Mouse (Mus musculus) ES-E14 (cell line): ENCODE data around the gene Tor1b. TPM values are rescaled to one million over a fixed set of nuclear protein-coding genes. Genes with fewer than 3 reads are reported as not detected.

Experiments used
- DNase-seq: peaks from one replicate; pipeline ENCODE4 v3.0.0-alpha.2; 2013; ENCODE audit warnings: low read depth, low spot score
- H3K27ac ChIP-seq: 2 replicates; pipeline ENCODE4 v1.5.1; 2012; ENCODE audit warnings: low read depth, mild to moderate bottlenecking, low read length, moderate library complexity, mixed read lengths; ENCODE audit not compliant: poor library complexity, insufficient read depth, severe bottlenecking
- H3K36me3 ChIP-seq: 2 replicates; pipeline ENCODE4 v1.6.1; 2012; ENCODE audit warnings: mild to moderate bottlenecking, low read length, moderate library complexity, mixed read lengths; ENCODE audit not compliant: control insufficient read depth, poor library complexity, insufficient read depth, severe bottlenecking
- H3K4me1 ChIP-seq, 2 experiments: fragments of 150-350 bp in 1 of 2; sonication (generic) in 1 of 2; 2 replicates each; pipeline ENCODE4 v1.6.1; 2012; ENCODE audit warnings: low read length in 2 of 2, mild to moderate bottlenecking in 1 of 2, mixed read lengths in 1 of 2; ENCODE audit not compliant: control insufficient read depth in 2 of 2, insufficient read depth in 2 of 2, poor library complexity in 1 of 2
- H3K4me3 ChIP-seq, 2 experiments: fragments of 150-350 bp in 1 of 2; sonication (generic) in 1 of 2; 2 replicates each; pipeline ENCODE4 v1.5.1; 2012; ENCODE audit warnings: low read length in 2 of 2, low read depth in 1 of 2, mild to moderate bottlenecking in 1 of 2, mixed read lengths in 1 of 2; ENCODE audit not compliant: insufficient read depth in 1 of 2, poor library complexity in 1 of 2, severe bottlenecking in 1 of 2
- H3K9ac ChIP-seq: 2 replicates; pipeline ENCODE4 v1.6.1; 2012; ENCODE audit warnings: low read depth, mild to moderate bottlenecking, low read length, mixed read lengths; ENCODE audit not compliant: poor library complexity, insufficient read depth, severe bottlenecking
- H3K9me3 ChIP-seq: fragments of 150-350 bp; sonication (generic); 2 replicates; pipeline ENCODE4 v1.6.1; 2012; ENCODE audit warnings: low read depth, mild to moderate bottlenecking, low read length; ENCODE audit not compliant: control insufficient read depth, insufficient read depth
- CHD2 ChIP-seq: IDR thresholded peaks from 2 replicates; pipeline ENCODE4 v1.6.1; 2014; ENCODE audit warnings: mild to moderate bottlenecking, low read depth, low read length, inconsistent platforms
- HCFC1 ChIP-seq: IDR thresholded peaks from 2 replicates; pipeline ENCODE4 v1.6.1; 2012; ENCODE audit warnings: low read length, inconsistent platforms, borderline replicate concordance; ENCODE audit not compliant: insufficient read depth
- MAFK ChIP-seq: IDR thresholded peaks from 2 replicates; pipeline ENCODE4 v1.6.1; 2014; ENCODE audit warnings: mild to moderate bottlenecking, low read depth, low read length, inconsistent platforms; ENCODE audit not compliant: insufficient read depth
- ZC3H11A ChIP-seq: IDR thresholded peaks from 2 replicates; pipeline ENCODE4 v1.6.1; 2012; ENCODE audit warnings: low read depth, mild to moderate bottlenecking, inconsistent platforms, low read length, borderline replicate concordance
- ZNF384 ChIP-seq: IDR thresholded peaks from 2 replicates; pipeline ENCODE4 v1.6.1; 2012; ENCODE audit warnings: low read depth, low read length, inconsistent platforms
- in situ Hi-C, 2 experiments: fragments of 600-800 bp; cut with MboI; formaldehyde crosslinking; loops; one replicate each; pipeline ENCODE4 v1.15.1; 2025; ENCODE audit warnings: low sequenced_read_pairs in 2 of 2, inconsistent platforms in 1 of 2; ENCODE audit not compliant: unreplicated experiment in 2 of 2
- total RNA-seq: library from RNA; depleted of rRNA; stranded (reverse); fragments of 300-350 nt; gene quantifications from 2 replicates; pipeline ENCODE4 v1.2.3, GENCODE M21; 2012; rRNA removed

The Tor1b gene
- 67.8 and 73.5 TPM in 2 replicates for total RNA-seq

DNA sequence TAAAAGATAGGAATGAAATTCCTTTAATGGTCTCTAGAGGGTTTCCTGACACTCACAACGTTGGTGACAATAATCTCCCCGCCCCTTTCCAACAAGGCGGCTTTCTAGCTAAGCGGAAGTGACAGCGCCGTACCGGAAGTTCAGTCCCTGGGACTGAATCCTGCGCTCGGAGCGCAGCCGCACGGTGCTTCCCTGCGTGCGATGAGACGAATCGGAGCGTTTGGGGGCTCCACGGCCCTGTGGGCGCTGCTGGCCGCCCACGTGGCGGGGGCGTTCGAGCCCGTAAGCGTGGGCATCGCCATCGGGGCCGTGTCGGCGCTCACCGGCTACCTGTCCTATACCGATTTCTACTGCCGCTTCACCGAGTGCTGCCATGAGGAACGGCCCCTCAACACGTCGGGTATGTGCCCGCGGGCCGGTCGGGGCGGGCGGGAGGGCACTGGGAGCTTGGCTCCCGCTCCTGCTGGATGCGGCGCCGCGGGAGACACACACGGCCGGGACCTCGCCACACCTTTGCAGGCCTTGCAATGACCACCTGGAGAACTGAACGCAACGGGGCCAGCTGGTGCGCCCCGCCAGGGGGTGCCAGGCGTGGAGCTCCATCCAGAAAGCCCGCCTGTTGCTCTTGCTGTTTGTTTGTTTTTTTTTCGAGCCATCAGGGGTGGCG is at the start of gene Tor1b:
TSS of gene Tor1b (plus strand) at position 136 of the 667 bp plus-strand sequence.
- Histone ChIP-seq H3K9me3 (no peaks in the 10 kb centered on the region), H3K4me1 (peaks cover 0 to 12% of the 10 kb centered on the region in 2 experiments; a peak in 1 of 4 replicates), H3K4me3 (peak within 1 kb of the TSS; percentile 63 to 99), H3K36me3 (peaks cover 26% of the 10 kb centered on the region), H3K9ac (peak within 1 kb of the TSS; percentile 98), H3K27ac (peak within 1 kb of the TSS; percentile 67)
- peak; percentile 85 for DNase-seq
- TF ChIP-seq MAFK (no peak), CHD2 (no peak), HCFC1 (no peak), ZNF384 (no peak), ZC3H11A (no peak)
- in situ Hi-C loops = no loop called here

DNA sequence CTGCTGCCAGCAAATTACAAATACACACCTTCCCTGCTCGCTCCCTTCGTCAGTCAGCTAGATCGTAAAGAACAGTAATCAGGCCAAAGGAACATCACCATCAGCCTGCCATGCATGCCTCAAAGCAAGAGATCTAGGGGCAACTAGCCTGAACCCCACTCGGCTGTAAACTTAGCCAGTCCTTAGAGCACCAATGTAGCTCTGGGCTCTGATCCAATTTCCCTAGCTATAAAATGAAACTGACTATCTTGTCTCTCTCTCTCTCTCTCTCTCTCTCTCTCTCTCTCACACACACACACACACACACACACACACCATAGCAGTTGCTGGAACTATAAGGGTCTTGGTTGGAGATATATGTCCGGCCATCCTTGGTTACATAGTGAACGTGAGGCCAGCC is 48.5 kb upstream of the Tor1b start:
- Histone ChIP-seq H3K36me3 (no peaks in the 10 kb centered on the region), H3K9ac (no peak overlapping the region), H3K4me3 (no peak overlapping the region), H3K27ac (no peak overlapping the region), H3K9me3 (no peaks in the 10 kb centered on the region), H3K4me1 (peaks cover 3 to 16% of the 10 kb centered on the region in 2 experiments; a peak in 2 of 4 replicates)
- DNase-seq = no peak
- in situ Hi-C loops = no loop called here
- TF ChIP-seq HCFC1 (no peak), ZC3H11A (no peak), CHD2 (no peak), ZNF384 (no peak), MAFK (no peak)

DNA sequence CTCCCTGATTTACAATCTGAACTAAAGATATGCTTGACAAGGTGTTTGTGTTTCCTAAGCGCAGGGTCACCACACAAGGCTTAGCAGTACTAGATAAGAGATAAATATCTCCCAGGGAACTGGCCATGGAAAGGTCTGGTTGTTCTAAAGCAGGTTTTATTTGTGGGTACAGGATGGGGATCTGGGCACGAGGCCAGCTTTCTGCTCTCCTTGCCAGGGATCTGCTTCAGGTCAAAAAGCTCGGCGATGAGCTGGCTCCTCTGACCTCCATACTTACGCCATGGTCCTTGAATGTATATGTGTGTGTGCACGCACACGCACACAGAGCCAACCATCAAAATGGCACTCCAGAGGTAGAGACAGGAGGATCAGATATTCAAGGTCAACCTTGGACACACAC is 47.8 kb upstream of the Tor1b start:
- H3K9ac ChIP-seq = no peak overlapping the region
- H3K9me3 ChIP-seq = no peaks in the 10 kb centered on the region
- in situ Hi-C loops = no loop called here
- peaks cover 3 to 16% of the 10 kb centered on the region in 2 experiments; a peak in 2 of 4 replicates for H3K4me1 ChIP-seq
- H3K36me3 ChIP-seq = no peaks in the 10 kb centered on the region
- no peak overlapping the region for H3K4me3 ChIP-seq
- DNase-seq = no peak
- no peak overlapping the region for H3K27ac ChIP-seq
- TF ChIP-seq ZC3H11A = no peak
- TF ChIP-seq HCFC1 = no peak
- TF ChIP-seq ZNF384 = no peak
- no peak for TF ChIP-seq MAFK
- TF ChIP-seq CHD2 = no peak

GRCm38 (mm10) chr2:30905906-30906305 is 46.9 kb upstream of the Tor1b start:
- Histone ChIP-seq H3K36me3 (no peaks in the 10 kb centered on the region), H3K9ac (no peak overlapping the region), H3K9me3 (no peaks in the 10 kb centered on the region), H3K27ac (no peak overlapping the region), H3K4me3 (no peak overlapping the region), H3K4me1 (peaks cover 3 to 16% of the 10 kb centered on the region in 2 experiments; a peak in 2 of 4 replicates)
- TF ChIP-seq CHD2 (no peak), ZC3H11A (no peak), ZNF384 (no peak), MAFK (no peak), HCFC1 (no peak)
- in situ Hi-C loops = no loop called here
- DNase-seq = no peak
